Mouse (Mus musculus) hindlimb bud, embryonic 11.5 days (tissue): ENCODE data around the gene Lrrc63.
A peak's percentile ranks its signal among the peaks of the same experiment; 100 is the strongest.

Experiments used
- DNase-seq: peaks from one replicate; pipeline ENCODE4 v3.0.0-alpha.2; 2012; ENCODE audit warnings: low read depth, low spot score; ENCODE audit errors: extremely low spot score

Gene Lrrc63

DNA sequence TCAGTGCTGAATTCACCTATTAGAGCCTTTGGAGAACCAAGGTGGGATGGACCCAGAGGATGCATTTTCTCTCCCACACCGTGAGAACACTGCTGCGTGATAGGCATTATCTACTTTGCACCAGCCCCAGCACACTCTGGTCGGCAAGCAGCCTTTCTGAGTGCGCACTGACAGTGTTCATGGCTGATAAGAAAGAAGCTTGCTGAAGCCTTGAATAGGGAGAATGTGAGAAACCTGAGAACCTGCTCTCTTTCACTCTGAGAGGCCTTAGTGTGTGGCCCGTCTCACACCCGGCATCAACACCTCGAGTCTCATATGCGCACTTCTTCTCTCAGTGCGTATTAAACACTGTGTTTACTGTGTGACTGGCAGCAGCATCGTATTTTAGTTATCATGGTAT is 7.8 kb upstream of the Lrrc63 start:
- no peak for DNase-seq

DNA sequence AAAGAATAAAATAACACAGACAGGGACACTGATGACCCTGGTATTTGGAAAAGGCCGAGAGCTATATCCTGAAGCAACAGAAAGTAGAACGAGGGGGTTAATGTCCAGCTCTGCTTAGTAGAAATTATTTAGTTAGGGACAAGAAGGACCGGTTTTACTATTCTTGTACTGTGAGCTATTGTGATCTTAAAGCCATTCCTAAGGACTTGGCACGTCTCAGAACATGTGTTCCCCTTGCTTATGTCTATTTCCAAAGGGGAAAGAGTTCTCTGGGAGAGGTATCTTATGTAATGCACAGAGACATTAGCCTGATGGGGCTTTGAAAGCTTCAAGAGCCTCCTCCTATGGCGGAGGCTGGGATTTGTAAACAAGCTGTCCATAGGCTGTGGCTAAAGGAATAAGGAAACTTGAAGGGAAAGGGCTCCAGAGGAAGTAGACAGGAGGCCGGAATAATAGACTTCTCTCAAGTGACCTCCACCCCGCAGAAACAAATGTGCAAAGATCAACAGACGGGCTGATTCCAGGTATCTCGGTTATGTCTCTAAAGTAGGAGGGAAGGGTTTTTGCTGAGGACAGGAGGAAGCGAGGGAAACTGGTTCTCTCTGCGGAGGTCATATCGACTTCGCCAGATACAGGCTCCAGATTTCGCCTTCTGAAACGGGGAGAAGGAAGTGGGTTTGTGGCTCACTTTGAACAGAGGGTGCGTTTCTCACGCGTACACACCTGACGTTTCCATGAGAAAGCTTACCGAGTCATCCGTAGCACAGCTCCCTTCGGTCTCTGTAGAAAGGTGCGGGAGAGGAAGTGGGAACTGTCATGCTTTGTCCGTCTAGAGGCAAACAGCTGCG is 5.7 kb upstream of the Lrrc63 start:
- DNase-seq, result no peak

DNA sequence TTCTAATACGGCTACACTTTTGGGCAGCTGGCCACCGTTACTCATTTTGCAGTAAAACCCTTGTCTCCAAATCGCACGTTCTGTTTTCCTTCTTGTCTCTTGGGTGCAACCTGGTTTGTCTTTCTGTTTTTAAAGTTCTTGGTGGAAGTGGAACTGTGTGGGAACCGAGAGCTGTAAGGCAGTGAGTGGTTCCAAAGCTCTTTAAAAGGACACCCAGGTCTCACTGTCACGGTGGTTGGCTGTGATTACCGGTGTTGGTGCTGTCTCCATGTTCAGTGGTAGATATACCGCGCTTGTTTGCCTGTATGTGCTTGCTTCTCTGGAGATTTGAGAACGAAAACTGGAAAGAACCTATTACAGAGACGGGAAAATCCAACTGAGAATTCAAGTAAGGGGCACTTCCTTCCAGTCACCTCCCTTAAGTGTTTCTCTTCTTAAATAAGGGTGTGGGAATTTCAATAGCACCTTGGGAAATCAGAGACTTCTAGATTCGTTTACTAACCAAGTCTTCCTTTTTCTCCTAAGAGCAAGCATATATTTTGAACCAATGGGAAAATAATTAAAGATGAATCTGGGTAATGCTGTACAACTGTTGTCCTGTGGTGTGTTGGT is 749 bp upstream of the Lrrc63 start:
- DNase-seq, result no peak

DNA sequence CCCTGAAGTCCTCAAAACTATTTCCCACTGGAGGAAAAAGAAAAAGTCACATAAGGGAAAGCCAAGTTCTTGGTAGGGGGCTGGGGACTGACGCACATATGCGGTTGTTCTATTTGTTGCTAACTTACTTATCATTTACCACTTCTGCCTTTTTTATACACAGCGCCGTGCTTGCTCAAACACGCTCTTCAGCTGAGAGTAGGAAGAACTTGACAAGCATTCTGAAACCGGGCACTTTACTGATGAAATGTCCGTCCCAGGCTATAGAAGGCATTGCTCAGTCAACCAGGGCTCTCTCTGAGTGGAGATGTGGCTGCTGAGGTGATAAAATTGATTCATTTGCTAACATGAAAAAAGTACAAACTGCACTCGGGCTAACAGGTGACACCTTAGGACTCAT is 9.0 kb downstream of the Lrrc63 start:
- no peak for DNase-seq

DNA sequence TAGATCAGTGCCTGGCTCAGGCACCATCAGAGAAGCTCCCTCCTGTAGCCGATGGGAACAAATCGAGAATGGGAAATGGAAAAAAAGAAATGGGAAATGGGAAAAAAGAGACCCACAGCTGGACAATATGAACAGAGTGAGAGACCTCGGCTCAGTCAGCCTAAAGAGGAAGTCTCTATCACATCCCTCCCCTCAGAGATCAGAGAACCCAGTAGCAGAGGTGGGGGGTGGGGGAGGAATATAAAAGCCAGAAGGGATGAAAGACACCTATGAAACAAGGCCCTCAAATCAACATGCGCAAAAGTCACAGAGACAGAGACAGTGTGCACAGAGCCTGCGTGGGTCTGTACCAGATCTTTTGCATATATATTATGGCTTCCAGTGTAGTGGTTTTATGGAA is 27.7 kb downstream of the Lrrc63 start:
- no peak for DNase-seq

DNA sequence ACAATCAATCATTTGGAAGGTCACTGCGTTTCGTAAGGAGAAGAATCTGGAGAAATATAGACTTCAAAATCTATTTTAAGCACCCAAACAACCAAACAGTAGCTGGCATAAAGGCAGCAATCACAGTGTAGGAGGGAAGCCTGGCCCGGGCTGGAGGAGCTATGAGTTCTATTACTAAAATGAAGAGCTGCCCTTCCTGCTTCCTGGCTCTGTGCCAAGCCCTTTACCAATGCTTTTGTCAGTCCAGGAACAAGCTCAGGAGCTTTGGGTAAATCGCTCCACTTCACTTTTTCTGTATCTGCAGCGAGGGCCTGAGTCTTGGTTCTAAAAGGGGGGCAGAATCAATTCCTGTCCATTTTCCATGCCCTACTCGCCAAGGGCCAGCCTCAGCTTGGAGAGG is 52.7 kb downstream of the Lrrc63 start:
- DNase-seq, result no peak

DNA sequence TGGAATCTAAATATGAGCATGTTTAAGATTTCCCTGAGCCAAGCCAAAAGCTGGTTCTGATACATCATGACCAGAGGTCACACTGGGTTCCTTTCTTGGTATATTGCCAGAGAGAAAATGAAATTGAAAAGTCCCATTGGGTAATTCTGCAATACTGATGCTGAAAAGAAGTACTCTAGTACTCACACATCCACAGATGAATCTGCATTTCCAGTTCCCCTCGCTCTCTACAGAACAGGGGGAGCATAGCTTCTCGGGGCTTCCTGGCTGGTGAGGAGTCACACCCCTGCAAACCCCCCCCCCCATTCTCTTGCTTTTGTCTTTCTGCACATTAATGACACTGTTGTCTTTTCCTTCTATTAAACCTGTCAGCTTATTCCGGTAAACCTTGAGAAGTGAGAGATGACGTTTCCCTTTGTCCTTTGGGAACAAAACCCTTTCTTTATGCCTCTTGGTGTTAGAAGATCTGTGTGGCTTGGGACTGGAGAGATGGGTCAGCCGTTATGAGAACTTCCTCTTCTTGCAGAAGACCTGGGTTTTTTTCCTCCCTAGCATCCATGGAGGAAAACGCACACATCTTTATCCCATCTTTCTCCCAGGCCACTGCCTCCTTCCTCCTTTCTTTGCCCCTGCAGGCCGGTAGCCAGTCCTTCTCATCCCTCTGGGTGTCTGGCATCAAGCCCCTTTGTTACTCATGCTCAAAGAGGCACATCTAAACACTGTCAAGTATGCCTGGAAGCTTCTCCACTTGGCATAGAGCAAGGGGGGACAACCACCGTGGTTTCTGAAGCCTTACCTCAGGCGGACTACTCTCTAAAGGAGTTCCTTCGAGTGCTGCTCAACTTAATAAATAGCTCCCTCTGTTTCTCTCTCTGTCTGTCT is 55.1 kb downstream of the Lrrc63 start:
- DNase-seq, result no peak

DNA sequence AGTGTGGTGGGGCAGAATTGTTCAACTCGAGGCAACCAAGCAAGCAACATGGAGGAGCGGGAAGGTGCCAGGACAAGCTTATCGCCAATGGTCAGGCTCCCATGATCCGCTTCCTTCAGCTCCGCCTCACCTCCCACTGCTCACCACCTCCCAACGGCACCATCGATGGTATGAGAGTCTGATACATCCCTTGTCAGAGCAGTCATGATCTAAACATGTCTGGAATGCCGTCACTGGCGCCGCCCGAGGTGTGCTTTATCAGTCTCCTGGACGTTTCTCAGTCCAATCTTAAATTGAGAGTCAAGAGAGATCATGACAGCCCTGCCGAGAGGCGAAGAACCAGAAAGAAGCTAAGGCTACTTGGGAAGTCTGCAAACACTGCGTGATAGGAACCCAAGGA is 59.6 kb downstream of the Lrrc63 start:
- DNase-seq, result no peak

DNA sequence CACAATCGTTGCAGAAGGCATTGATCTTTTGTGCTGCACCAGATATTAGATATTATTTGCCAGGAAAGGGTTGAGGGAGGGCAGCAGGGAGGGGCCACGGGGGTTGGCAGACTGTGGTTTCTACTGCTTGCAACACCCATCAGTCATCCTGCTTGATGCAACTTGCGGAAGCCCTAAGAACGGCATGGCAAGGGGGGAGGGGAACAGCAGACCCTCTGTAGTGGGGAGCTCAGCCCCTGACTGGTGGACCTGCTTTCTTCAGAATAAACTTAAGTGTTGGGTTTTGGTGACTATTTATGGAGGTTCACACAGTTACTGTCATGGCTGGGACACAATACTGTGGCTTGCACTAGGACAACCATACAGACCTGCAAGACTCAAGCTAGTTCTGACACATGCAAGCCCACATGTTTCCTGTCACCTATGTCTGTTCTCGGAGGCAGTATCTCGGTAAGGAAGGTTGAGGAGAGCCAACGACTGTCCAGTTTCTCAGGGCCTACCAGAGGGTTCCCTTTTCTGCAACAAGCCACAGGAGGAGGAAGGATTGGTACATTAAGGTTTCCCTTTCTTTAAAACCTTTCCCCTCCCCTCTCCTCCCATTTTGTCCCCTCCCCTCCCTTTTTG is 61.2 kb downstream of the Lrrc63 start:
- DNase-seq, result no peak

DNA sequence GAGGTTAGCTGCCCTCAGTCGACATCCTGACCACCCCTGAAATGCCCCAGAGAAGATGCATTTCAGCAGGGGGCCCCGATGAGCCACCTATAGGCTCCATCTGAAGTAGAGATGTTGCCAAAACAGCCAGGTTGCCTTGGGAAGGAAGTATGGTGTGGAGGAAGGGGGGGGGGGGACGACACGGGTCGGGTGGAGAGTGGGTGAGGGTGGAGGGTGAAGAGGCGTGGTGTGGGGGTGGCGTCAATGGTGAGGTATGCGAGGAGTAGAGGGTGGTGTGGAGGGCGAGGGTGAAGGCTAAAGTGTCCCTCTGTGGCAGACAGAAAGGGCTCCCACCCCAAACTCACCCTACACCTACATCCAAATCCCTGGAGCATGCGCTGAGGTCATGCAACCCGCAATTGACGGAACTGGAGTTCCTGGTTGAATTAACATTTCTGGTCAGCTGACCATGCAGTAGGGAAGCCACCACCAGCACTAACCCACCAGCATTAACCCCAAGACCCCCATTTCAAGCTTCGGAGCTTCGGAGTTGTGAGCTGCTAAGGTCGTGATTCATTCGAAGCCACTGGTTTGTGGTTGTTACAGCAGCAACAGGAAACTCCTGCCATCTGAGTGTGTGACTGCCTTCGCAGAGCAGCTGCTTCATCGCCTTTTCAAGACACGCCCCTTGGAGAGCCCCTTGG is 62.1 kb downstream of the Lrrc63 start:
- no peak for DNase-seq

DNA sequence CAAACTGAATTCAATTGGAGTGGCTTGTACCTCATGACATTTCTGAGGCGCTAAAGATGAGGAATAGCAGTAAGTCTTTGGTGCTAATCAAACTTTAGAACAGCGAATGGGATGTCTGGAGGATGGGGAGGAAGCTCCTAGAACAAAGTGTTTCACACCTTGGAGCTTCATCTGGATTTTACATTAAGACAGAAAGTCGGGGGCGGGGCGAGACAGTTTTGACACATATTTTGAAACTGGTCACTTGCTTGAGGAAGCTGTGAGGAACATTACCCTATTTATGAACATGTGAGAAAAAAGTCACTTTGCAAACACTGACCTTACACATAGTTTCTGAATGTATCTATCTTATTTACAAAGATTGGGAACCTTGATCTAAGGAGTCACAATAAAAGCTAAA is 65.5 kb downstream of the Lrrc63 start:
- no peak for DNase-seq

DNA sequence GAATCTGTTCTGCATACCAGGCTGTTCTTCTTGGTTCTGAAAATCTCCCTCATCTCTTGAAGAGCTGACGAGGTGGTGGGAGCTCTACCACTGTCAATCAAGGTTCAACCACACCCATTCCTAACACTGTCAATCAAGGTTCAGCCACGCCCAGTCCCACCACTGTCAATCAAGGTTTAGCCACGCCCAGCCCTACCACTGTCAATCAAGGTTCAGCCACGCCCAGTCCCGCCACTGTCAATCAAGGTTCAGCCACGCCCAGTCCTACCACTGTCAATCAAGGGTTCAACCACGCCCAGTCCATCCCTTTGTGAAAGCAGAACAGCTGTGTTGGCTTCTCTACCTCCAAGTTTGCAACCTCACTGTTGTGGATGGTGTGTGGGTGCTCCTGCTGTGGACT is 66.2 kb downstream of the Lrrc63 start:
- no peak for DNase-seq

DNA sequence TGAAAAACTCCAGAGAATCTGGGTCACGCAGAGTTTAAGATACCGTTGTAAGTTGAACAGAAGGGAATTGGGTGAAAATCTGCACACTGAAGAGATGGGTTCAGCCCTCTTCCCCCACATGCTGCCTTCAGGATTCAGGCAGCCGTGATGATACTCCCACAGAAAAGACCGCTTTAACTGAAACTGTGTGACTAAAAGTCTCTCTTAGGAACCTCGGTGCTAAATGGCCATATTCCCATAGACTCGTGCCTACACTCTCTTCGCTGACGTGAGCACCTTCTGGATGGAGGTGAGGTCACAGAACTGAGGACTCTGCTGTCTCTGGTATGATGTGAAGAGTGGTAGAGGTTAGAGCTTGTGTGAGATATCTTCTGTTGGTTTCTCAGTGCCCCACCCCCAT is 66.7 kb downstream of the Lrrc63 start:
- no peak for DNase-seq

DNA sequence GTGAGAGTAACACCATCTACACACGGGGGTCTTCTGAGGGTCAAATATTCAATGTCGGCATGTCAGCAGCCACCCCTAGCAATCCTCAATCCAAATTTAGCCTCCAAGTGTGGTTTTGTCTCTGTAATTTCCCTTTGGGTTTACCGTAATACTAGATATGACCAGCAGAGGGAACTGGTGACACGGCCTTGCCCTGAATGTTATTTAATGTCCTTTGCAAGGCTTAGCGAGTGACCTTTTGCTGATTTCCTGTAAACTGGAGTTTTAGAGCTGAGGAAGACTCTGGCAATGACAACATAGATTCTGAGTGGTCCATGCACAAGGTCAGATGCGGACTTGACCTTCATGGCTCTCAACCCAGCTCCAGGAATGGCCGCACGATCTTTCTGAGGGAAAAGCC is 70.1 kb downstream of the Lrrc63 start:
- DNase-seq, result peak; percentile 66

DNA sequence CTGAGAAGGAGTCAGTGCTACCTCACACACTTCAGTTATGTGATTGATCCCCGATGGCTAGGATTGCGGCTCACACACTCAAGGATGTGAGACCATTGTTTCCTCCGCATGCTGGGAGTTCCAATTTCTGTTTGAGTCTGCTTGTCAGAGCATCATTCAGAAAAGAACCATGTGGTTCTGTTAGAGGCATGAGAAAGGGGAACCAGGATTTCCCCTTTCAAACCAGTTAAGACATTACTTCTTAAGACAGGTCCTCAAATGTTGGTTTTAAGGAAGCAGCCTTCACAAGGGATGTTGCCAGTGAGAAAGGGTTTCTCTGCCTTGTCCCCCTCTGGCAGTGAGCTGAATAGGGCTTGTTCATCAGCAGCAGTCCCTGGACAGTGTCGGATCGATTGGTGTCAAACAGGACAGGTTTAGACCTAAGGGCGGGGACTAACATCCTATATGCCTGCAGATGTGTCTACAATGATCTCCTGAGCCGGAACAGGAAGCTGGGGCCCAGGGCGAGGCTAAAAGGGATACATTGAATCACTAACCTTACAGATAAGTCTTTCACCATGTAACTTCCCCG is 73.7 kb downstream of the Lrrc63 start:
- DNase-seq, result no peak

DNA sequence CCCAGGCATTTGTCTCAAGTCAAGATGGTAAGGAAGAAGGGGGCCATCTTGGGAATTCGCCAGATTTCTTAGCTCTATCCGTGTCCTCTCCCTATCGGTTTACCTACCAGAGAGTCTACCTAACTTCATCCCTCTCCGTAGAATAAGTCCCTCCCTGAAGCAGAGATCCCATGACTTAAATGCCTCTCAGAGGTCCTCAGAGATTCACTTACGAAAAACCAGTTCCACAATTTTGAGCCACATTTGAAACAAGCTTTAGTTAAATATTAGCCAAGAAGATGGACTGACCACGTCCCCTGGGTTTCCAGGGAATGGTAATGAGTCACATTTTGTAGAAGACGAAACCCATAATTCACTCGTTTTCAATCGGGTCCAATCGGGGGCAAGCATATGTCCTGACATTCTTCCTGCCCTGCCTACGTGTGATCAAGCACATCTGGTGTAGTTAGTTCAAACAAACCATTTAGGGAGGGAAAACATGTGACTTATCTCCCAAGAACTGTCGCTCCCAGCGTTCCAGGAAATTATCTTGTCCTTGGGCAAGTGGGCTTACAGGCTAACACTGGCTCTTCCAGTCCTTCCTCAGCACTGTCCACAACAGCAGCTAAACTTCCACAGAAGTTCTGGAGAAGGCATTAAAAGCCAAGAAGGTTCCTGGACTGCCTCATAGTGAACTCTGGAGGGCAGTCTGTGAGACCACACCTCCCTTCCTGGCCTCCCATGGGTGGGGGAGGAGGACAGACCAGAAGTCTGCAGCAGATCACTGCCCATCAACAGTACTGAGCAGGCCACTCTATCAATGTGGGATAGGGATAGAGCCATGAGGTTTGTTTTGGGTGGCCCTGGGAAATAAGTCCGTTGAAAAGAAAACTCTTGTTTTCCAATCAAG is 76.0 kb downstream of the Lrrc63 start:
- DNase-seq, result no peak

DNA sequence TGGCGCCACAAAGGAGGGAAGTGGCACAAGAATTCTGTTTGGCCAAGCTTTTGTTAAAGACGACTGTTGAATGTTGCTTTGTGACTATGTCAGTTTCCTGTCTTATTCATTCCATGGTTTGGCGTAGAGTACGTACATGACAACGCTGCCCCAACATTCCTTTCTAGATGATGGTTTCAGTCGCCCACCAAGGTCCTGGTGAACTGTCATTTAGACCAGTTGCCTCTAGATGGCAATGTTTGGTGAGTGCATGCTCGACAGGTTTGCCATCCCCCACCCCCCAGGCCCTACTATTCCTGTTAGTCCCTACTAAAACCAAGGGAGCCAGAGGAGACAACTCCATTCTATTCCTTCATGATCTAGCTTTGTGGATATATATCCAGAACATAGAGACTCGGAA is 78.2 kb downstream of the Lrrc63 start:
- no peak for DNase-seq

DNA sequence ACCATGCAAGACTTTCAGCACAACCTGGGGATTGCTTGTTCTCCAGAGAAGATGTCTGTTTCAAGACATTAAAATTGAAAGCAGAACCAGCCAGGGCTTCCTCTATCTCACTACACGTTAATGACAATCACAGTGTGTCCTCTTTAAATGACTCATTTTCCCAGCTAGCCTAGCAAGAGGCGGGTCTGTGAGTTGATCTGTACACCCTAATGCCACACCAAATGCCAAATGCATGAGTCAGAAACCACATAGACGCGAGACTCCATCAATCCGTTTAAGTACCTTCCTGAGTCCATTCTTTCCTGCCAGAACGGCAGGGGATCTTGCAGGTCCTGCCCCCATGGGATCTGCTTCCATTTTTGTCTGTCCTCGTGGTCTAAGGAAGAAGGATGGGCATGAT is 85.5 kb downstream of the Lrrc63 start:
- no peak for DNase-seq

DNA sequence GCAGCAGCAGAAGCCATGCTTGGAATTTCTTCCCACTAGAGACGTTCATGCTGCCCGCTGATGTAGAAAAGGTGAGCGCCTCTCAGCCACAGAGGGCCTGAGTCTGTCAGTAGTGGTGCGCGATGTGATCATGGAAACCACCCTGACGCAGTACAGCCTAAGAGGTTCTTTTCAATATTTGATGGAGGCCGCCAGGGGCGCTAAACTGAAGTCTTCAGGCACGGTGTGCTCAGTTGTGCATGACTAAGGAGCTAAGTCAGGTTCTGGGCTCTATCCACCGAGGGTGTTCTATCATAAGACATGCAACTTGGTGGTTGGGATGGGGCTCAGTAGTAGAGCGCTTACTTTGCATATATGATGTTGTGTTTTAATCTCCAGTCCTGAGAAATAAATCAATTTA is 95.2 kb downstream of the Lrrc63 start:
- DNase-seq, result no peak
